Mouse (Mus musculus) liver, embryonic 14.5 days (tissue): ENCODE measurements around the gene Adamtsl4. TPM values are rescaled to one million over a fixed set of nuclear protein-coding genes. Genes with fewer than 3 reads are reported as not detected.
"Not testable (repeated sequence)": the region's sequence is repeated elsewhere in the genome, so short reads cannot be mapped to it uniquely, and the experiment has no call there.

Source experiments
- ATAC-seq: fragments of 200-750 bp; cut with Nextera tagmentation; 2 replicates; pipeline ENCODE4 v1.8.0; 2017; ENCODE audit warnings: moderate number of reproducible peaks, mild to moderate bottlenecking, moderate library complexity; ENCODE audit not compliant: insufficient read depth
- DNase-seq, 3 experiments: peaks; one replicate each; pipeline ENCODE4 v3.0.0-alpha.2; 2012 to 2013; ENCODE audit warnings: low read depth in 3 of 3, low spot score in 3 of 3
- H3K27ac ChIP-seq: fragments of 300-500 bp; sonication (generic); 2 replicates; pipeline ENCODE4 v1.5.1; 2014; ENCODE audit warnings: moderate library complexity, mild to moderate bottlenecking, control low read depth, inconsistent platforms
- H3K27me3 ChIP-seq: fragments of 300-500 bp; sonication (generic); 2 replicates; pipeline ENCODE4 v1.6.1; 2014; ENCODE audit warnings: mild to moderate bottlenecking, low read length, moderate library complexity; ENCODE audit not compliant: control insufficient read depth, insufficient read depth
- H3K36me3 ChIP-seq: fragments of 300-500 bp; sonication (generic); replicated peaks from 2 replicates; pipeline ENCODE4 v1.6.1; 2014; ENCODE audit warnings: low read depth; ENCODE audit not compliant: control insufficient read depth, insufficient read depth
- H3K4me1 ChIP-seq, 2 experiments: fragments of 200-500 bp in 1 of 2; fragments of 300-500 bp in 1 of 2; sonication (generic) in 1 of 2; replicated peaks; 2 replicates each; pipeline ENCODE4 v1.6.1; 2012 to 2014; ENCODE audit warnings: antibody characterized with exemption in 1 of 2, inconsistent platforms in 1 of 2, low read length in 1 of 2; ENCODE audit not compliant: control insufficient read depth in 2 of 2, insufficient read depth in 2 of 2
- H3K4me2 ChIP-seq: fragments of 300-500 bp; sonication (generic); 2 replicates; pipeline ENCODE4 v1.6.1; 2014; ENCODE audit warnings: low read depth, mild to moderate bottlenecking, control low read depth, moderate library complexity
- H3K4me3 ChIP-seq, 2 experiments: fragments of 200-500 bp in 1 of 2; fragments of 300-500 bp in 1 of 2; sonication (generic) in 1 of 2; 2 replicates each; pipeline ENCODE4 v1.5.1; 2012 to 2014; ENCODE audit warnings: low read depth in 2 of 2, low read length in 2 of 2, mild to moderate bottlenecking in 2 of 2, control low read depth in 1 of 2, inconsistent platforms in 1 of 2, moderate library complexity in 1 of 2; ENCODE audit not compliant: insufficient read depth in 1 of 2
- H3K9ac ChIP-seq: fragments of 300-500 bp; sonication (generic); replicated peaks from 2 replicates; pipeline ENCODE4 v1.6.1; 2014; ENCODE audit warnings: mild to moderate bottlenecking, control low read depth, moderate library complexity
- H3K9me3 ChIP-seq: fragments of 300-500 bp; sonication (generic); 2 replicates; pipeline ENCODE4 v1.6.1; 2016; ENCODE audit warnings: low read length, mixed read lengths; ENCODE audit not compliant: control insufficient read depth
- CTCF ChIP-seq: IDR thresholded peaks from 2 replicates; pipeline ENCODE4 v1.5.1; 2016; ENCODE audit warnings: antibody characterized with exemption, low read depth, control low read depth
- EP300 ChIP-seq: IDR thresholded peaks from 2 replicates; pipeline ENCODE4 v1.6.1; 2016; ENCODE audit warnings: antibody characterized with exemption, low read depth
- WGBS: fragments of 180-500 bp; shearing (Covaris S2); extraction: QIAGEN DNeasy Blood & Tissue Kit; methylation state at CpG from one replicate; pipeline ENCODE4 v1.1.7; 2014; ENCODE audit not compliant: insufficient replicate concordance; 5-methylcytosine and 5-hydroxymethylcytosine counted together
- polyA plus RNA-seq, 2 experiments: library from polyadenylated mRNA; depleted of rRNA in 1 of 2; stranded (reverse) in 1 of 2; unstranded in 1 of 2; fragments of >200 nt; fragmentation: Nextera tagmentation in 1 of 2; extraction: Ambion mirVana in 1 of 2; gene quantifications; 2 replicates each; pipeline versions ENCODE4 v1.2.1 to v1.2.3; 2012 to 2014

Gene Adamtsl4
- polyA plus RNA-seq, 2 experiments, result 0.12 to 0.17 TPM

DNA sequence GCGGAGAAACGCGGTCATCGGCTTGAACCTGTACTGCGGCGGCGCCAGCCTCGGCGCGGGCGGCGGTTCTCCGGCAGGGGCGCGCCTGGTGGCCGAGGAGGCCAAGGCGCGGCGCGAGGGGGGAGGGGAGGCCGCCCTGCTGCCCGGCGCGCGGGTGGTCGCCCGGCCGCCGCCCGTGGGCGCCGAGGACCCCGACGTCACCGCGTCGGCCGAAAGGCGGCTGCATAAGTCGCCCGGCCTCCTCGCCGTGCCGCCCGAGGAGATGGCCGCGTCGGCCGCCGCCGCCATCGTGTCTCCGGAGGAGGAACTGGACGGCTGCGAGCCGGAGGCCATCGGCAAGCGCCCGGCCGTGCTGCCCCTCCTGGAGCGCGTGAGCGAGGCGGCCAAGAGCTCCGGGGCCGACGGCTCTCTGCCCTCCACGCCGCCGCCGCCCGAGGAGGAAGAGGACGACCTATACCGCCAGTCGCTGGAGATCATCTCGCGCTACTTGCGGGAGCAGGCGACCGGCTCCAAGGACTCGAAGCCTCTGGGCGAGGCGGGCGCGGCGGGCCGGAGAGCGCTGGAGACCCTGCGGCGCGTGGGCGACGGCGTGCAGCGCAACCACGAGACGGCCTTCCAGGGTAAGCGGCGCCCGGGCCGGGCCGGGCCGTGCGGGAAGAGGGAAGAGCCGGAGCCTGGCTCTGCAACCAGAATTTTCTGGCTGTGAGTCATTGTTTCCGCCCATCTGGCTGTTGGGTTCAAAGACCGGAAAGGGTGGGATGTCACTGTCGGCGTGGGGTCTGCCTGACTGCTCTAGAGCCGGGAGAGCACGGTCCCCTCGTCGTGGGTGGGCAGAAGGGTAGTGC is 28.6 kb downstream of the Adamtsl4 start:
- ATAC-seq (peak; percentile 61), DNase-seq (no peak)
- H3K27ac ChIP-seq, result peak overlapping the region; percentile 89
- under 1% methylated on average over 106 of the region's 113 CpGs for WGBS
- peak overlapping the region; percentile 79 to 93 for H3K4me3 ChIP-seq
- H3K9ac ChIP-seq, result peak overlapping the region; percentile 84
- H3K27me3 ChIP-seq, result no peaks in the 10 kb centered on the region
- no peaks in the 10 kb centered on the region for H3K9me3 ChIP-seq
- H3K4me2 ChIP-seq, result peak overlapping the region; percentile 98
- H3K4me1 ChIP-seq, result peaks cover 35 to 36% of the 10 kb centered on the region in 2 experiments
- H3K36me3 ChIP-seq, result peaks cover 43% of the 10 kb centered on the region
- TF ChIP-seq EP300 (no peak), CTCF (no peak; the same call in 1 of the 2 replicates)

DNA sequence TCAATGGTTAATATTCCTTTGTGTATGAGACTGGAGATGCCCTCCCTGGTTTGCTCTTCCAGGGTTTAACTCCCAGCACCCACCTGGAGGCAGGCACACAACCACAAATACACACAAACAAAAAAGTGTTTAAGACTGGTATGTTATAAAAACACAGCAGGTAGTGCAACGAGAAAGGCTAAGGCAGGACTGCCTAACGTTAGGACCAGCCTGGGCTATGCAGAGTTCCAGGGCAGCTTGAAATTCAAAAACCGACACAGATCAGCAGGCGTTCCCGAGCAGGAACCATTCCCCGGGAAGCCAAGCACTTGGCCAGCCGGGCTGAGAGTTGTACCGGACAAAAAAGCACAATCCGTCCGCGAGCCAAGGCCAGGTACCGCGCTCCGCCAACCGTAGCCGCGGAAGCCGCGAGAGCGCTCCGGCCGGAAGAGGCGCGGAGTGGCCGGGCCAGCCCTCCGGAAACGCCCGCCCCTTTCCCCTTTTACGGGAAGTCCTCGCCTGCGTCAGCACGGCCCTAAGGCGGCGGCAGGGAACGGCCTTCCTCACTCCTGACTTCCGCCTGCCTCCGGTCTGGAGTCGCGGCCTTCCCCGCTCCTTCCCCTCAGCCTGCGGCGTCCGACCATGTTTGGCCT is 29.4 kb downstream of the Adamtsl4 start, which contains the start of gene Mcl1:
Mcl1 (plus strand) TSS at position 553 of the 632 bp plus-strand sequence.
- Histone ChIP-seq H3K4me2 (peak within 1 kb of the TSS; percentile 98), H3K4me1 (peaks cover 32 to 33% of the 10 kb centered on the region in 2 experiments), H3K4me3 (peak within 1 kb of the TSS; percentile 79 to 93), H3K9me3 (no peaks in the 10 kb centered on the region), H3K9ac (peak within 1 kb of the TSS; percentile 84), H3K36me3 (peaks cover 36% of the 10 kb centered on the region), H3K27ac (peak within 1 kb of the TSS; percentile 89), H3K27me3 (no peaks in the 10 kb centered on the region)
- peak; percentile 95 for ATAC-seq
- DNase-seq, result peak; percentile 86 to 89 (median 87)
- TF ChIP-seq EP300 (peak; percentile 51; the same call in 1 of the 2 replicates), CTCF (peak; percentile 34; the same call in 1 of the 2 replicates)
- WGBS, result under 1% methylated on average over 43 of the region's 43 CpGs

DNA sequence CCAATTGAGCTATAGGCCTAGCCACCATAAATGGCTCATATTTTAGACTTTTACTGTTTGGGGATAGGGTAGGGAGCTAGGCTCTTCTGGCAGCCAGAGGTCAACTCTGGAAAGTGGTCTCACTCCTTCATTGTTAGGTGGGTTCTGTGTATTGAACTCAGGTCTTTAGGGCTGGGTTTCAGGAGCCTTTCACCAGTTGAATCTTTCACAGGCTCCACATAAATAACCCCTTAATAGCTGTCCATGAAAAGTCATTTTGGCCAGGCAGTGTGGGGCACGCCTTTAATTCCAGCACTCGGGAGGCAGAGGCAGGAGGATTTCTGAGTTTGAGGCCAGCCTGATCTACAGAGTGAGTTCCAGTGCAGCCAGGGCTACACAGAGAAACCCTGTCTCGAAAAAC is 30.0 kb downstream of the Adamtsl4 start:
- DNase-seq, result no peak
- TF ChIP-seq CTCF (no peak), EP300 (no peak)
- Histone ChIP-seq H3K36me3 (peaks cover 29% of the 10 kb centered on the region), H3K27ac (peak overlapping the region; percentile 89), H3K9ac (peak overlapping the region; percentile 84), H3K9me3 (no peaks in the 10 kb centered on the region), H3K4me2 (peak overlapping the region; percentile 93), H3K4me3 (peak overlapping the region; percentile 13 to 93), H3K27me3 (no peaks in the 10 kb centered on the region), H3K4me1 (peaks cover 29 to 30% of the 10 kb centered on the region in 2 experiments)
- ATAC-seq, result no peak
- WGBS, result 58% methylated on average over 3 of the region's 3 CpGs

DNA sequence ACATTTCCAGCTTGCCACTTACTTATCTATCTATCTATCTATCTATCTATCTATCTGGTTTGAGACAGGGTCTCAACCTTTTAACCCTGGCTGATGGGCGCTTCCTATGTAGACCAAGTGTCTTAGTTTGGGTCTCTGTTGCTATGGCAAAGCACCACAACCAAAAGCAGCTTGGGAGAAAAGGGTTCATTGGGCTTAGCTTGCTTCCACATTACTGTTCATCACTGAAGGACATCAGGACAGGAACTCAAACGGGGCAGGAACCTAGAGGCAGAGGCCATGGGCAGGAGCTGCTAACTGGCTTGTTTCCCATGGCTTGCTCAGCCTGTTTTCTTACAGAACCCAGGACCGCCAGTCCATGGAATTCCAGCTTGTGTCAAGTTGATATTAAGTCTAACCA is 30.6 kb downstream of the Adamtsl4 start:
- H3K9ac ChIP-seq, result no peak overlapping the region
- peaks cover 23% of the 10 kb centered on the region for H3K36me3 ChIP-seq
- peaks cover 23 to 28% of the 10 kb centered on the region in 2 experiments for H3K4me1 ChIP-seq
- H3K27me3 ChIP-seq, result no peaks in the 10 kb centered on the region
- 63% methylated on average over 3 of the region's 3 CpGs for WGBS
- no peaks in the 10 kb centered on the region for H3K9me3 ChIP-seq
- no peak for DNase-seq
- TF ChIP-seq EP300 (no peak), CTCF (no peak)
- H3K4me3 ChIP-seq, result no peak overlapping the region
- H3K27ac ChIP-seq, result 0 out of 2 replicates have a peak overlapping the region, but pooled peaks have one; percentile 16
- H3K4me2 ChIP-seq, result peak overlapping the region; percentile 93; the same call in 1 of the 2 replicates
- ATAC-seq, result no peak

DNA sequence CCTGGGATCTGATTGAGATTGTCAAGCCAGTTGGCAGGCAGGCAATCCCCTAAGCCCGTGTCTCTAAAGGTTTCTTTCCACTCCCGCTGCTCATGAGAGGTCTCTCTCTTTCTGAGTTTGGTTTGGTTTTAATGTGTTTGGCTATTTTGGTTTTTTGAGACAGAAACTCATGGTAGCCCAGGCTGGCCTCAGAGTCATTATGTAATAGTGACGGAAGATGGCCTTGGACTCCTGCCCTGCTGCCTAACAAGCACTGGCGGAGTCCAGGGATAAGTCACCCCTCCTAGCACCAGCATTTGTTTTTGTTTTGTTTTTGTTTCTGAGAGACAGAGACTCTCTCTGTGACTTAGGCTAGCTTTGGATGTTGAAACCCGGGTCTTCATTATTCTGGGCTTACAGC is 32.3 kb downstream of the Adamtsl4 start:
- no peak overlapping the region for H3K4me3 ChIP-seq
- peaks cover 9% of the 10 kb centered on the region for H3K36me3 ChIP-seq
- no peak overlapping the region for H3K9ac ChIP-seq
- peaks cover 8 to 15% of the 10 kb centered on the region in 2 experiments for H3K4me1 ChIP-seq
- no peak overlapping the region for H3K27ac ChIP-seq
- TF ChIP-seq CTCF, result no peak
- TF ChIP-seq EP300, result no peak
- no peaks in the 10 kb centered on the region for H3K27me3 ChIP-seq
- 76% methylated on average over 5 of the region's 5 CpGs for WGBS
- DNase-seq, result no peak
- no peak overlapping the region for H3K4me2 ChIP-seq
- no peak for ATAC-seq
- H3K9me3 ChIP-seq, result no peaks in the 10 kb centered on the region

DNA sequence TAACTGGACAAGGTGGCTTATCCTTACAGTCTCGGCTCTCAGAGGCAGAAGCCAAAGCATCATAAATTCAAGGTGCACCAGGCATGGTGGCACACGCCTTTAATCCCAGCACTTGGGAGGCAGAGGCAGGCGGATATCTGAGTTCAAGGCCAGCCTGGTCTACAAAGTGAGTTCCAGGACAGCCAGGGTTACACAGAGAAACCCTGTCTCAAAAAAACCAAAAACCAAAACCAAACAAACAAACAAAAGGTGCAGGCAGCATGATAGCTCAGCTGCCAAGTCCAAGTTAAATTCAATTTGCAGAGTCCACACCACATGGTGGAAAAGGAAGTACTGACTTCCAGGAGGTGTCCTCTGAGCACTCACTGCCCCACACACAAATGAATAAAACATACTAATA is 33.3 kb downstream of the Adamtsl4 start:
- H3K4me1 ChIP-seq, result peaks cover 5 to 15% of the 10 kb centered on the region in 2 experiments
- not testable (repeated sequence) for H3K27ac ChIP-seq, ATAC-seq, H3K9me3 ChIP-seq, DNase-seq, H3K36me3 ChIP-seq, H3K4me2 ChIP-seq, H3K4me3 ChIP-seq, H3K27me3 ChIP-seq, H3K9ac ChIP-seq
- WGBS, result 71% methylated on average over 3 of the region's 3 CpGs
